Mouse (Mus musculus) stomach, postnatal 0 days (tissue): ENCODE results near the gene Mmp28. TPM values are rescaled to one million over a fixed set of nuclear protein-coding genes. Genes with fewer than 3 reads are reported as not detected.

Experiments
- ATAC-seq: fragments of 200-750 bp; cut with Nextera tagmentation; 2 replicates; pipeline ENCODE4 v1.8.0; 2017; ENCODE audit not compliant: low FRiP score, low TSS enrichment
- DNase-seq: peaks from one replicate; pipeline ENCODE4 v3.0.0-alpha.2; 2016; ENCODE audit warnings: low spot score
- H3K27ac ChIP-seq: fragments of 300-500 bp; sonication (generic); replicated peaks from 2 replicates; pipeline ENCODE4 v1.5.1; 2014; ENCODE audit warnings: mild to moderate bottlenecking, control low read depth
- H3K27me3 ChIP-seq: fragments of 300-500 bp; sonication (generic); 2 replicates; pipeline ENCODE4 v1.6.1; 2014; ENCODE audit warnings: low read length; ENCODE audit not compliant: control insufficient read depth, insufficient read depth
- H3K36me3 ChIP-seq: fragments of 300-500 bp; sonication (generic); 2 replicates; pipeline ENCODE4 v1.6.1; 2014; ENCODE audit warnings: low read length, mixed read lengths; ENCODE audit not compliant: control insufficient read depth, insufficient read depth
- H3K4me1 ChIP-seq: fragments of 300-500 bp; sonication (generic); replicated peaks from 2 replicates; pipeline ENCODE4 v1.6.1; 2014; ENCODE audit warnings: antibody characterized with exemption; ENCODE audit not compliant: control insufficient read depth, insufficient read depth
- H3K4me2 ChIP-seq: fragments of 300-500 bp; sonication (generic); replicated peaks from 2 replicates; pipeline ENCODE4 v1.6.1; 2014; ENCODE audit warnings: low read depth, mild to moderate bottlenecking, control low read depth, moderate library complexity
- H3K4me3 ChIP-seq: fragments of 300-500 bp; sonication (generic); 2 replicates; pipeline ENCODE4 v1.5.1; 2014; ENCODE audit warnings: low read depth, low read length, control low read depth
- H3K9ac ChIP-seq: fragments of 300-500 bp; sonication (generic); 2 replicates; pipeline ENCODE4 v1.6.1; 2014; ENCODE audit warnings: mild to moderate bottlenecking, low read length, control low read depth, mixed read lengths
- H3K9me3 ChIP-seq: fragments of 300-500 bp; sonication (generic); 2 replicates; pipeline ENCODE4 v1.6.1; 2016; ENCODE audit warnings: low read length; ENCODE audit not compliant: control insufficient read depth
- CTCF ChIP-seq: IDR thresholded peaks from 2 replicates; pipeline ENCODE4 v1.5.1; 2016; ENCODE audit warnings: antibody characterized with exemption, low read depth, mild to moderate bottlenecking, moderate library complexity
- EP300 ChIP-seq: optimal IDR thresholded peaks from 2 replicates; pipeline ENCODE3; 2016; ENCODE audit warnings: antibody characterized with exemption
- WGBS: fragments of 180-500 bp; shearing (Covaris S2); extraction: QIAGEN DNeasy Blood & Tissue Kit; methylation state at CpG from one replicate; pipeline ENCODE4 v1.1.7; 2014; 5-methylcytosine and 5-hydroxymethylcytosine counted together
- polyA plus RNA-seq: library from polyadenylated mRNA; unstranded; fragments of >200 nt; fragmentation: Nextera tagmentation; extraction: Ambion mirVana; gene quantifications from 2 replicates; pipeline ENCODE4 v1.2.1, GENCODE M21; 2015

The Mmp28 gene
- polyA plus RNA-seq, 1 experiment from 2014 or later, result 6.4 TPM

- Histone ChIP-seq H3K9me3 (no peaks in the 10 kb centered on the region), H3K27ac (no peak overlapping the region), H3K36me3 (no peaks in the 10 kb centered on the region), H3K4me1 (peaks cover 11% of the 10 kb centered on the region), H3K27me3 (no peaks in the 10 kb centered on the region; the same call in 1 of the 2 replicates), H3K4me3 (no peak overlapping the region), H3K4me2 (no peak overlapping the region), H3K9ac (no peak overlapping the region)
- TF ChIP-seq CTCF (no peak), EP300 (no peak)
- DNase-seq, result no peak
- 6% methylated on average over 7 of the region's 7 CpGs for WGBS
- ATAC-seq, result no peak
Observed at GRCm38 (mm10) chr11:83443824-83444223, 19.0 kb downstream of the Mmp28 start.

- Histone ChIP-seq H3K27ac (no peak overlapping the region), H3K27me3 (no peaks in the 10 kb centered on the region; the same call in 1 of the 2 replicates), H3K9me3 (no peaks in the 10 kb centered on the region), H3K4me3 (0 out of 2 replicates have a peak overlapping the region, but pooled peaks have one; percentile 10), H3K9ac (0 out of 2 replicates have a peak overlapping the region, but pooled peaks have one; percentile 23), H3K4me2 (peak overlapping the region; percentile 41), H3K36me3 (no peaks in the 10 kb centered on the region), H3K4me1 (peaks cover 4% of the 10 kb centered on the region)
- ATAC-seq (0 out of 2 replicates have a peak, but pooled peaks have one; percentile 6), DNase-seq (peak; percentile 79)
- WGBS, result 13% methylated on average over 29 of the region's 29 CpGs
- TF ChIP-seq CTCF (peak; percentile 89), EP300 (no peak)
Observed at GRCm38 (mm10) chr11:83442596-83443267, 20.1 kb downstream of the Mmp28 start.

- Histone ChIP-seq H3K9ac (no peak overlapping the region), H3K4me3 (no peak overlapping the region; the same call in 1 of the 2 replicates), H3K4me2 (peak overlapping the region; percentile 87), H3K4me1 (no peaks in the 10 kb centered on the region; the same call in 1 of the 2 replicates), H3K36me3 (no peaks in the 10 kb centered on the region), H3K27me3 (no peaks in the 10 kb centered on the region; the same call in 1 of the 2 replicates), H3K27ac (no peak overlapping the region), H3K9me3 (no peaks in the 10 kb centered on the region)
- DNase-seq (no peak), ATAC-seq (no peak)
- WGBS, result 47% methylated on average over 6 of the region's 7 CpGs
- no peak for TF ChIP-seq CTCF
- TF ChIP-seq EP300, result no peak
Observed at GRCm38 (mm10) chr11:83441235-83441634, 21.6 kb downstream of the Mmp28 start.

DNA sequence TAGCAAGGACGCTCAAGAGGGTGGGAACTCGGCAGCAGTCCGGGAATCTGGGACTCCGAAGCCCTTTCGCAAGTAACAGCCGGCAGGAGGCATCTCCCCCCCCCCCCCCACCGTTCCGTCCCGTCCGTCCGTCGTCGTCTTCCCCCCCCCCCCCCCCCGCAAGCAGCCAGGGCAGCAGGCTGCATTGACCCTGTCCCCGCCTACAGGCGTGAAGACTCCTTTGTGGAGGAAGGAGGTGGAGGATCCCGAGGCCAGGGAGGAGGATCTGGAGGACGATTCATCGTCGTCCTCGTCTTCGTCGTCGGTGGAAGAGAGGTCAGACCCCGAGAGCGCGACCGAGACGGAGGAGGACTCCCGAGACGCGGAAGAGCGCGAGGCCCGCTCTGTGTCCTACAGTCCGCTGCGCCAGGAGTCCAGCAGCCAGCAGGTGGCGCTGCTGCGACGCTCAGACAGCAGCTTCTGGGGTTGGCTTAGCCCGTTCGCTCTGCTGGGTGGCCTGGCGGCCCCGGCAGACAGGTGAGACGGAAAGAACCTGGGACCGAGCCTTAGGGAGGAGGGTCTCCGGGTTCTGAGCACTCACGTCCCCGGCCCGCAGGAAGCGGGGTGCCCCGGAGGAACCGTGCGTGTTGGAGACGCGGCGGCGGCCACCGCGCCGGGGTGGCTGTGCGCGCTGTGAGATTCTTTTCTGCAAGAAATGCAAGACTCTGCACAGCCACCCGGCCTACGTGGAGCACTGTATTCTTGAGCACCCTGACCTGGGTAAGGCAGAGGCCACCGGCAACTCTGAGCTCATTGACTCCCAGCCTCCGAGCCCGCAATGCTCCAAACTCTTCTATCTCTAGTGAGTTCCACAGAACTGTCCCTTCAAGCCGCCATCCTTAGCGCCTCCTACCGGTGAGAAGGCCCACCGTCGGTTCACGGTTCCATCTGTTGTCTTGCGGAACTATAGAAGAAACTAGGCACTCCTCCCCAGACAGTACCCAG is 22.5 kb downstream of the Mmp28 start:
- Histone ChIP-seq H3K9me3 (no peaks in the 10 kb centered on the region), H3K27ac (no peak overlapping the region), H3K4me2 (peak overlapping the region; percentile 87), H3K9ac (peak overlapping the region; percentile 47), H3K4me3 (peak overlapping the region; percentile 60), H3K4me1 (no peaks in the 10 kb centered on the region; the same call in 1 of the 2 replicates), H3K36me3 (no peaks in the 10 kb centered on the region), H3K27me3 (no peaks in the 10 kb centered on the region; the same call in 1 of the 2 replicates)
- no peak for TF ChIP-seq EP300
- TF ChIP-seq CTCF, result peak; percentile 97
- DNase-seq, result peak; percentile 89
- ATAC-seq, result peak; percentile 91
- 1% methylated on average over 63 of the region's 75 CpGs for WGBS

DNA sequence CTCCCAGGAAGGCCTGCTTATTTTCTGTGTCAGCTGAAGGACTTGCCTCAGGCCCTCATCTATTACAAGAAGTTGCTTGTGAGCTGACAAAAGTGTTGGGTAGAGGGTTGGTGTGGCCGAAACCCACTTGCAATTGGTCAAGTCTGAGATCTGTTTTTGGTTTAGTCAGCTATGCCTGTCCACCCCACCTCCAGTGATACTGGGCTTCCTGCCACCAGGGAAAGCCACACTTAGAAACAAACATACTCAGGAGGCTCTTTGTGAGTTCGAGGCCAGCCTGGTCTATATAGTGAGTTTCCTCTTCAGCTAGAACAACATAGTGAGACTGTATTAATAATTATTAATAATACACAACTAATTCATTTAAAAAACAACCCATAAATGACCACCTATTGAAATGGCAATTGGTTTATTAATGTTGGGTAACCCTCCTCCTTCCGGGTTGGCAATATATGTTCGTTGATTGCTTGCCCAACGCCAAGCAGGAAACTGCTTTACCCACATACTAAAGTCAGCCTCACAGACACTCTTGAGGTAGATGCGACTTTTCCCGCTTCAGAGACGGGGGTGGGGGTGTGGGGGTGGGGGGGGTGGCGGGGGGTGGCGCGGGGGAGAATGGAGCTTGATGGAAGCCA is 23.3 kb downstream of the Mmp28 start:
- no peaks in the 10 kb centered on the region; the same call in 1 of the 2 replicates for H3K27me3 ChIP-seq
- H3K4me3 ChIP-seq, result peak overlapping the region; percentile 60
- TF ChIP-seq EP300, result no peak
- no peaks in the 10 kb centered on the region for H3K36me3 ChIP-seq
- no peaks in the 10 kb centered on the region; the same call in 1 of the 2 replicates for H3K4me1 ChIP-seq
- DNase-seq (no peak), ATAC-seq (no peak)
- 26% methylated on average over 11 of the region's 11 CpGs for WGBS
- no peak overlapping the region for H3K9ac ChIP-seq
- H3K27ac ChIP-seq, result no peak overlapping the region
- H3K9me3 ChIP-seq, result no peaks in the 10 kb centered on the region
- H3K4me2 ChIP-seq, result peak overlapping the region; percentile 87
